Mouse (Mus musculus): ENCODE measurements around the gene Tmed4. TPM values are rescaled to one million over a fixed set of nuclear protein-coding genes. Genes with fewer than 3 reads are reported as not detected.

Gene Tmed4
- polyA plus RNA-seq, 1 experiment from 2014 or later, result 119 TPM

GRCm38 (mm10) chr11:6230012-6230411, 44.7 kb downstream of the Tmed4 start, which contains the start of gene Npc1l1:
Gene Npc1l1 (minus strand): TSS chr11:6230143.
- Histone ChIP-seq H3K27me3 (ENCODE audit: control insufficient read depth, insufficient read depth, low read length) (no peaks in the 10 kb centered on the region), H3K4me1 (ENCODE audit: control insufficient read depth, insufficient read depth, low read length) (no peaks in the 10 kb centered on the region), H3K4me2 (replicated peaks; ENCODE audit: low read depth, low read length) (no peak within 1 kb of the TSS), H3K4me3 (ENCODE audit: low read depth, low read length) (no peak within 1 kb of the TSS), H3K9ac (replicated peaks; ENCODE audit: low read depth, low read length) (no peak within 1 kb of the TSS), H3K9me3 (ENCODE audit: control insufficient read depth, low read depth, low read length) (no peaks in the 10 kb centered on the region), H3K36me3 (ENCODE audit: control insufficient read depth, insufficient read depth, low read length) (no peaks in the 10 kb centered on the region), H3K27ac (ENCODE audit: low read length) (no peak within 1 kb of the TSS)
- 73% methylated on average over 7 of the region's 7 CpGs for WGBS
- ATAC-seq (ENCODE audit: insufficient number of reproducible peaks, insufficient read depth, low FRiP score, low read depth), result no peak

GRCm38 (mm10) chr11:6224541-6225229, 50.0 kb downstream of the Tmed4 start:
- 81% methylated on average over 14 of the region's 14 CpGs for WGBS
- H3K9ac ChIP-seq (replicated peaks; ENCODE audit: low read depth, low read length), result no peak overlapping the region
- H3K9me3 ChIP-seq (ENCODE audit: control insufficient read depth, low read depth, low read length), result no peaks in the 10 kb centered on the region
- H3K27ac ChIP-seq (ENCODE audit: low read length), result no peak overlapping the region
- no peaks in the 10 kb centered on the region for H3K27me3 ChIP-seq (ENCODE audit: control insufficient read depth, insufficient read depth, low read length)
- no peak for ATAC-seq (ENCODE audit: insufficient number of reproducible peaks, insufficient read depth, low FRiP score, low read depth)
- H3K4me2 ChIP-seq (replicated peaks; ENCODE audit: low read depth, low read length), result no peak overlapping the region
- H3K4me1 ChIP-seq (ENCODE audit: control insufficient read depth, insufficient read depth, low read length), result no peaks in the 10 kb centered on the region
- H3K4me3 ChIP-seq (ENCODE audit: low read depth, low read length), result no peak overlapping the region
- no peaks in the 10 kb centered on the region for H3K36me3 ChIP-seq (ENCODE audit: control insufficient read depth, insufficient read depth, low read length)

GRCm38 (mm10) chr11:6222187-6222586, 52.5 kb downstream of the Tmed4 start:
- H3K9ac ChIP-seq (replicated peaks; ENCODE audit: low read depth, low read length), result no peak overlapping the region
- 98% methylated on average over 10 of the region's 10 CpGs for whole genome bisulfite sequencing
- no peak for ATAC-seq (ENCODE audit: insufficient number of reproducible peaks, insufficient read depth, low FRiP score, low read depth)
- H3K4me3 ChIP-seq (ENCODE audit: low read depth, low read length), result no peak overlapping the region
- no peaks in the 10 kb centered on the region for H3K4me1 ChIP-seq (ENCODE audit: control insufficient read depth, insufficient read depth, low read length)
- H3K27ac ChIP-seq (ENCODE audit: low read length), result no peak overlapping the region
- no peak overlapping the region for H3K4me2 ChIP-seq (replicated peaks; ENCODE audit: low read depth, low read length)
- no peaks in the 10 kb centered on the region for H3K9me3 ChIP-seq (ENCODE audit: control insufficient read depth, low read depth, low read length)
- no peaks in the 10 kb centered on the region for H3K36me3 ChIP-seq (ENCODE audit: control insufficient read depth, insufficient read depth, low read length)
- H3K27me3 ChIP-seq (ENCODE audit: control insufficient read depth, insufficient read depth, low read length), result no peaks in the 10 kb centered on the region

Other genes starting within 250 kb of the Tmed4 start
- 2.5 and 2.6 TPM in 2 replicates for gene Camk2b, start 208.5 kb downstream of the Tmed4 start, polyA plus RNA-seq (2014; fragmentation: Nextera tagmentation; extraction: Ambion mirVana)
- gene A730071L15Rik, start 74.8 kb downstream of the Tmed4 start, polyA plus RNA-seq (2014; fragmentation: Nextera tagmentation; extraction: Ambion mirVana), result 0.64 and 0.93 TPM in 2 replicates
- 39.8 and 42.0 TPM in 2 replicates for gene Nudcd3, start 74.5 kb downstream of the Tmed4 start, polyA plus RNA-seq (2014; fragmentation: Nextera tagmentation; extraction: Ambion mirVana)
- gene Npc1l1, start 44.7 kb downstream of the Tmed4 start, polyA plus RNA-seq (2014; fragmentation: Nextera tagmentation; extraction: Ambion mirVana), result 0.06 and 0.08 TPM in 2 replicates
- 96.3 and 100 TPM in 2 replicates for gene Ddx56, start 7.1 kb downstream of the Tmed4 start, polyA plus RNA-seq (2014; fragmentation: Nextera tagmentation; extraction: Ambion mirVana)
- gene Ogdh, start 16.8 kb upstream of the Tmed4 start, polyA plus RNA-seq (2014; fragmentation: Nextera tagmentation; extraction: Ambion mirVana), result 89.1 and 90.4 TPM in 2 replicates
- gene Zmiz2, start 114.2 kb upstream of the Tmed4 start, polyA plus RNA-seq (2014; fragmentation: Nextera tagmentation; extraction: Ambion mirVana), result 12.6 and 14.3 TPM in 2 replicates
- 5,529 and 5,614 TPM in 2 replicates for gene Ppia, start 140.6 kb upstream of the Tmed4 start, polyA plus RNA-seq (2014; fragmentation: Nextera tagmentation; extraction: Ambion mirVana)
- gene H2afv, start 169.6 kb upstream of the Tmed4 start, polyA plus RNA-seq (2014; fragmentation: Nextera tagmentation; extraction: Ambion mirVana), result 524 and 623 TPM in 2 replicates
- 34.6 and 35.5 TPM in 2 replicates for gene Purb, start 201.0 kb upstream of the Tmed4 start, polyA plus RNA-seq (2014; fragmentation: Nextera tagmentation; extraction: Ambion mirVana)
- 1.1 and 1.3 TPM in 2 replicates for gene Myo1g, start 246.1 kb upstream of the Tmed4 start, polyA plus RNA-seq (2014; fragmentation: Nextera tagmentation; extraction: Ambion mirVana)